Mouse (Mus musculus) natural killer cell, adult 2 months (primary cell): ENCODE results near the gene Fkbp1a.

Experiments used
- DNase-seq, 2 experiments: peaks; one replicate each; pipeline ENCODE4 v3.0.0; 2022; ENCODE audit warnings: low spot score in 2 of 2

Fkbp1a gene

DNA sequence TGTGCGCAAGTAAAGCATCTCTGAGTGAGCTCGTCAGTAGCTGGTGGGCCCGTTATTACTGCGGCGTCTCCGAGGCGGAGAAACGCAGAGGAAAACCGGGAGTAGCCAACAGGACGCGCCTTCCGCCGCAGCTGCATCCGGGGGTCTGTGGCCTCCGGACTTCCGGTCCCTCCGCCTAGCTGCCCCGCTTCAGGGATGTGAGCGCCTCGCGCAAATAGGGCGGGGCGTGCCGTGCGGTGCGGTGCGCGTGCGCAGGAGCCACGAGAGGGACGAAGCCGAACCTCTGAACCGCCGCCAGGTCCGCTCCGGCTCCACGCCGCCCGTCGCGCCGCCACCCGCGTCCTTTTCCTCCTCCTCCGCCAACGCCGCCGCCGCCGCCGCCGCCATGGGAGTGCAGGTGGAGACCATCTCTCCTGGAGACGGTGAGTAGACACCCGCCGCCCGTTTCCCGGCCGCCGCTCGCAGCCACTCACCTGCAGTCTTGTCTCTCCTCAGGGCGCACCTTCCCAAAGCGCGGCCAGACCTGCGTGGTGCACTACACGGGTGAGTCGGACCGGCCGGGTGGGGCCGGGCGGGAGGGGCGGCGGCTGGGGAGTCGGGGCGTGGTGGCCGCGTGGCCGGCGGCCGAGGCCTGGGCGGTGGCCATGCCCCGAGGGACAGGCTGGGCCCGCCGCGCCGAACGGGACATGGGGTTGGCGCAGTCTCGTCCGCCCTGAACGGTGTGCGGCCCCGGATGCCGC, at the start of gene Fkbp1a:
TSS of gene Fkbp1a (plus strand) at position 161 of the 740 bp plus-strand sequence.
- peak; percentile 88 to 92 for DNase-seq

DNA sequence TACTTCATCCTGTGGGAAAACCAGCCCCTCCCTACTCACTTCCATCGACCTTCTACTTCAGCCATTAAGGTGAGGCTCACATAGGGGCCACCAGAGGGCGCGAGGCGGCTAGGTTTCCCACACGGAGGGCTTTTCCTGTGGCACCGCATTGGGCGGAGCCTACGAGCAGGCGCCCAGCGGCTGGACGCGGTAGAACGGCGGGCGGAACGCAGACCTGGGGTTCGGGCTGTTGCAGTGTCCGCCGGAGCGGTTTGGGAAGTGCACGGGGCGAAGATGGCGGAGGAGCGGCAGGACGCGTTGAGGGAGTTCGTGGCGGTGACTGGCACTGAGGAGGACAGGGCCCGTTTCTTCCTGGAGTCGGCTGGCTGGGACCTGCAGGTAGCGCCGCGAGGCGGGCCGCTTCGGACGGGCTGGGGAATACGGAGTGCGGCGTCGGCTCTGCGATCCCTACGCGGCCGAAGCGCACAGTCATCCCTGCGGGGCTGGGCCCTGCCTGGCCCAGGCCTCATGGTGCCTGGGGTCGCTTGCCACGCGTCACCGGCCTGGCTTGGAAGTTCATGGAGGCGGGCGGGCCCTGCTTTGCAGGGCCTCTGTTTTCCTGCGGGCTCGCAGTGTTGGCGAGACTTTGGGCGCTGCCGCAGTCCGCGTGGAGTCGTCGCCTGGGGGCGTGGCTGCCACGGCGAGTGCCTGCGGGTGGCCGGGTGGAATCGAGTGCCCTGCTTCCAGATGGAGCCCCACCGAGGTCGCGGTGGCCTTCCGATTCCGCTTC, 48.1 kb upstream of the Fkbp1a start, which contains the start of gene Nsfl1c:
TSS of gene Nsfl1c (plus strand) at position 148 of the 769 bp plus-strand sequence.
- peak; percentile 92 to 94 for DNase-seq

DNA sequence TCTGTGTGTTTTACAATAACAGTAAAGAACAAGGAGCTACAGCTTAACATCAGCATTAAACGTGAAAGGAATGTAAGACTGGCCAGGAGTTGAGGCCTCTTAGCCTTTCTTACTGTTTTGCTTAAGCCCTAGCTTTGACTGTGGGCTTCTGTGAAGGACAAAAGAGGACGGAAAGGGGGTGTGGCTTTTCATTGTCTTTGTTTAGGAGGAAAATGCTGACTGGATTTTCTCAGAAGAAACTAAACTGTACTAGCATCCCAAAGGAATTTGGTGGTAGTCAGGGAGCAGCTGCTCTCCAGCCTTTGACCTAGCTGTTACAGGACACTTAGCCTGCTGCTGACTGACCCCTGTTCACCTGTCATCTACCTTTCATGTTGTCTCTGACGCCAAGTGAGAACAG, 43.9 kb upstream of the Fkbp1a start:
- DNase-seq: no peak

DNA sequence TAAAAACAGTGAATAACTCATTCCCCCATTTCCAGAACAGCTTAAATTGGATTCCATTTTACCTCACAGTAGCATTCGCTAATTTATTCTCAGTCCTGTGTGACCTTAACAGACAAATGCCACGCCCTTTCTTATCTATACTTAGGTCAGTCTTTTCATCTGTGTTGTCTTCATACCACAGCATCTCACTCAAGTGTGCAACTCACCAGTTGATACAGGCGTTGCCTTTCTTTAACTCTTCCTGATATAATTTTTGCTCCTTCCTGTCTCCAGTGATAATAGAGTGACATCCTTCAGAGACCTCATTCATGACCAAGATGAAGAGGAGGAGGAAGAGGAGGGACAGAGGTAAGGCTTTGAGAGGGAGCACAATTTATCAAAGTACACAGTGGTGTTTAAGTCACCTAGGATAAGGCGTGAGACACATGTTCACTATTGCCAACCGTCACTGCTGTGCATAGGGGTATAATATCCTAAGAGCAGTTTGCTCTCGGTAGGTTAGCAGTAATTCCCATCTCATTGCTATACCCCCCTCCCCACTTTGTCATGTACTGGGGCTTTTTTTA, 41.8 kb upstream of the Fkbp1a start:
- DNase-seq: no peak

DNA sequence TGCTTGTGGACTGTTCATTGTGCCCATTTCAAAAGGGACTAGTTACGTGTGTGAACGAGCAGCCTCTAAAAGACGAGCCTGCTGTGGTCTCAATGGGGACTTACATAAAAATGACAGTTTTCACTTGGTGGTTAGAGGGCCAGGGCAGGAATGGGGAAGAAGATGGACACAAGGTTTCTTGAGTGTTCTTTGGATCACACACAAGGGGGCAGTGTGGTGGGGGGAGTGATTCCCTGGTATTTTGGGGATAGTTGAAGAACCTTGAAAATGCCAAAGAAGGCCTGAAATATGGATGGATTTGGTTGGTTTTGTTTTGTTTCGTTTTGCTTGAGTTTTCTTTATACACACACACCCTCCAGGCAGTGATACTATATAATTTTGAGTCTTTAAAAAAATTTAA, 38.1 kb upstream of the Fkbp1a start:
- DNase-seq: no peak

DNA sequence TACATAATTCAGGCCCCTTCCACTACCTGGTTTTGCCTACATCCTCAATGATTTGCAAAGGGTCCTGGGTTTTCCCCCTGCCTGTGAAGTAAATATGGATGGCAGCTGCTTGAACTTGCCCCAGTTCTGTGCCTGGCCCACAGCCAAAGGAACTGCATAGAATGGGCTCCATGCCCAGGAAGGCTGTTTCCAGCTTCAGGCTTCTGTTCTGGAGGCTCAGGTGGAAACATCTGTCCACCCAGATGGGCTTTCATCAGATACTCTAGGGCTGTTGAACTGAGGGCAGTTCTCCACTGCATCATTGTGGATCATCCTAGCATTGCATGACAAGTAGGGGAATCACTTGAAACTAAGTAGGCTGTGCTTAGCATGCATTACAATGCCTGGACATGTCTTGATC, 30.1 kb upstream of the Fkbp1a start:
- DNase-seq: no peak

DNA sequence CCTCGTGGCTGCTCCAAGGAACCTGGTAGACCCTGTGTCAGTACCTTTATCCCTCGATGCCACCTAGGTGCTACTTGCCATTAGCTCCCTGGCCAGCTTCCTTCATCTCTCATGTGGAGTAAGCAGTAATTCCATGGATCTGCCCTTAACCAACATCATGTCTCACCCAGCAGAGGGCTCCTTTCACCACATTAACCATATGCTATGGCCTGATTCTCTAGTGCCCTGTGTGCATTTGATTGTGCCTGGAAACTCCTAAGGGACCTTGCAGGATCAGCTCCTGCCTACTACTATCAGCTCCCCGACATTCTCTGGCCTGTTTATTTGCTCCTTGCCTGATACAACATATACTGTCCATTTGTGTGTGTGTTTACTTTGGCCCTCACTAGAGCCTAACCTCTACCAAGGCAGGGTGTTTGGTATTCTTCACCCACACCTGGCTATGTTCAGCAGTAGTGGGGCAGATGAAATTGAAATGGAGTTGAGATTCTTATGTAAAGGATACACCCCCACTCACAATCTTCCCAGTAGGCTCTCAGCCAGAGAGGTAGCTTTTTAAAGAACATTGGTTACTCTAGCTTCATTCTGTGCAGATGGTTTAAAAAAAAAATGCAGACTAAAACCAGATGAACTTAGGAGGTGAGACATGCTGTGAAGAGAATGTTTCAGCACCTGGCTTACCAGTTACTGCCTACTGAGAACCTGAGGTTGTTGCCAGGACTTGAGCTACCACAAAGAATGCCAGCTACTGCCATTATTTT, 28.6 kb upstream of the Fkbp1a start:
- DNase-seq: no peak

DNA sequence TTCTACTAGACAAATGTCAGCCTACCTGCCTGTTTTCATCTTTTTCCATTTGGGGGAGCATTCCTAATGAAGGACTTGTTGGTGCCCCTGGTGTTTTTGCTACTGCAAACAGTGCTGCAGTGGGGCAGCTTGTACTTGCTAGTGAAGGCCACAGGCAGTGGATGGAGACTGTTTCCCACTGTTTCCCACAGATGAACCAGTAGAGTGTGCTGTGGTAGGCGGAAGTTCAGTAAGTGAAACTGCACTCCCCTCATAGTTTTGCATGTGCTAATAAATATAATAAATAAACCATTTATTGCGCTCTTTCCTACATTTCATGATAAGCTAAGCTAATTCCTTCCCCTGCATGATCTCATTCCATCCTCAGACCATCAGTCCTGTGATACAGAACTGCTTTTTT, 23.3 kb upstream of the Fkbp1a start:
- no peak for DNase-seq

DNA sequence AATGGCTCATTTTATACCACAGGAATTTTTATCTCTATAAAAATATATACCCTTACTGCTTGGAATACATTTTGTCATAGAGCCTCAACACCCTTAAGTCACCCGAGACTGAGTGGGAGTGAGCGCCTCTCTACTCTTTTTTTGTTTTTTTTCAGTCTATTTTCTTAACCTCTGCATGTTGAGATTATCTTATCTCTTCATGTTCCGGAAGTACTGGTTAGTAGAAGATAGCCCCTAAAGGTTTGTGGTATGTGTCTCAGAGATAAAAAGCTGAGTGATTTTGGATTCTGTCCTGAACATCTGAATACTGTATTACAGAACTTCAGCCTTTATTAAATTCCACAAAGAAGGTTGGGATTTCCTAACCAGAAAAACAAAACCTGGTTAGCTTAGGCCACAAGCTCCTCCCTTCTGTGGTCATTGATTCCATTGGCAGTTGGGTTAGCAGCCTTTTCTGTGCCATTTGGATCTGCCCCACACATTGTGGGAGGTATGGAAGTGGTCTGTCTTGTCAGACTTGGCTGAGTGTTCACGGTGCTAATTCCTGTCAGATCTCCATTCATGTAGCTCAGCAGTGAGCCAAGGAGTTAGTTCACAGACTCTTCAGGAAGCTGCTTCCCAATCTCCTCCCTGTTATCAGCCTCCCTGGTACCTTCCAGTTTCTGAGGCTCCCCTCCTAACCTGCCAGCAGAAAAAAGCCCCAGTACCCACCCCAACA, 17.8 kb upstream of the Fkbp1a start:
- no peak for DNase-seq

DNA sequence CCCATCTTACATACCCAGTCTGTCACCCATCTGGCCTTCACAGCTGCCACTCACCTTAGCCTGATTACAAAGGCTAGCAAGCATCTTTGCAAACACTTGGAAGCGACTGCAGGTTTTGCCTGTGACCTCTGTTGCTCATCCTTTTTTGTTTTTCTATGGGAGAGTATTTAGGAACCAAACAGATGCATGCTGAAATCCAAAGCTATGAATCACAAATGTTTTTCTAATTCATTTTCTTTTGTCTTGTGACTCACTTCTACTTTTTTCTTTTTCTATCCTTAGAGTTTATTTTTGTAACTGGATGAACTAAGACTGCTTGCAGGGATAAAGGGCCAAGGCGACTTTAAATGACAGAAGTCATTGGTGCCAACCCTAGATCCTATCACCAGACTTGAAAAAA, 16.8 kb upstream of the Fkbp1a start:
- no peak for DNase-seq

DNA sequence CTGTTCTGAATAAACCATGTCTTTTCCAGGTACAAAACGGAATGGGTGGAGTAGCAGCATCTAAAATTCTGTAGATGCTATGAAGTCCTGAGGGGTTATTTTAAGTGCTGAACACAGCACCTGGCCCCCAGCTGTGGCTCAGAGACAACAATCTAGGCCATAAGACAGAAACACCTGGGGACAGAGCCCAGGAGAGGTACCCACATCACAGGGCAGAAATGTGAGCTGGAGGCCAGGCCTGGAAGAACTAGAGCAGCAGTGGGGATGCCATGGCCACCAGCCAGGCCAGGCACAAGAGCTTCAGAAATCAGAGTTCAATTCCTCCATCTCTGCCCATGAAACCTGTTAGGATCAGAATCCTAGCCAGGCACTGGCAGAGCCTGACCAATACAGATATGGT, 14.2 kb upstream of the Fkbp1a start:
- no peak for DNase-seq

DNA sequence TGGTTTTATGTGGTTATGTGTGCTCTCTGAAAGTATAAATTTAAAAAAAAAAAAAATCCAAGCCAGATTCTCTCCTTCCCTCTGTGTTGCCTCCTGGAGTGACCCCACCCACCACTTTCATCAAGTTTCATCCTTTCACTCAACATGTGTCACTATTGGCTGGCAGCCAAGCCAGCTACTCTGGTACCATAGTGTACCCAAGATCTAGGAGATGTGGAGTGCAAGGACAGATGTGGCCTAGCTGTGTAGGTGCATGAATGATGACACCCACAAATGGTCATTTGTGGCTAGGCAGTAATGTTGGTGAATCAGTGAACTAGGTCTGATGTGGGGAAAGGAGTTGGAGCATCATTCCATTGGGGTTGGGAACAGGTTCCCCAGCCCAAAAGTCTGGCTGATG, 13.1 kb upstream of the Fkbp1a start:
- no peak for DNase-seq

DNA sequence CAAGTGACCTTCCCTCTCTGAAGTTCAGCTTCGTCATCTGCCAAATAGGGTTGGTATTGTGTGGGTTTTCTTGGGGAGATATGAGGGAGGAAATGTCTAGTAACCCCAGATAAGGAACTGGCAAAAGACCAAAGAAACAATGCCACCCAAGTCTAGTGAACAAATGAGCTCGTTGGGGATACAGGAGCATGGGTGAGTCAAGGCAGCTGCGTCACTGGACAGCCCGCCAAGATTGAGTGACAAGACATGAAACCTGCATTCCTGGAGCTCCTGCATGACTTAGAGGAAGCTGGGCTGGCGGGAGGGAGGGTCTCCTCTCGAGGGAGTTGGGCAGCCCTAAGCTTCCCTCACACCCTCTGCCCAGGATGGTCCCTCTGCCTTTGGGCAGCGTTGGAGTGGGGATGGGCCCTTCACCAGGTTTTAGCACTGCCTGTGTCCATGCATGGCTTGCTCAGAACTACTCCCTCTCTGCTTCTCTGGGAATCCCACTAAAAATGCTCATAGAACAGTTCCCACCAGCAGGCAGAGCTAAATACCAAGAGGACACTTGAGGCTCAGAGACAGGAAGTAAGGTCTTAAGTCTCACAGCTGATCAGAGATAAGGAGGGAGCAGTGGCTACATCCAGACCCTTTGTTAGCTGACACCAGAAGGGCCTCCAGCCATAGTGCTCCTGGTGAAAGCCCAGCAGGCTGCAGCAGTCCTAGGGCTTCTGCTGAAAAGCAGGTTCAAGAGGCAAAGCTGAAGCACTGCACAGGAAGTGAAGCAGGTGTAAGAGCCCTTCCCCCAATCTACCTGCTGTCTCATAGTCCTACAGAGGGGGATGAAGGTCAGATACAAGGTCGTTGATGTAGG, 11.7 kb upstream of the Fkbp1a start:
- DNase-seq: no peak

DNA sequence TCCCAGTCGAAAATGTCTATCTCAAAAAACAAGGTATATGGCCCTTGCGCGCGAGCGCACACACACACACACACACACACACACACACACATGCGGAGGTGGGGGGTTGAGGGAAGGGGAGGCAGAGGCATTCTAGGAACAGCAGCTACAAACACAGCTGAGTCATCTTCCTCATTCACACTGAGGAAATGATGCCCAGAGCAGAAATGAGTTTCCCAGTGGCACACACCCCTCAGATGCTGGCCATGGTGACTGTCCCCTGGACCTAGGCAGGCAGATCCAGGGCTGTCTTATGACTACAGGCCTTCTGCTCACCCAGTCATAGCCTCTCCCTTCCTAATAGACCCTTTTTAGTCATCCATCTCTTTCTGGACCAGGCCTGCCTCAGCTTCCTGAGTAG, 8.7 kb upstream of the Fkbp1a start:
- no peak for DNase-seq

DNA sequence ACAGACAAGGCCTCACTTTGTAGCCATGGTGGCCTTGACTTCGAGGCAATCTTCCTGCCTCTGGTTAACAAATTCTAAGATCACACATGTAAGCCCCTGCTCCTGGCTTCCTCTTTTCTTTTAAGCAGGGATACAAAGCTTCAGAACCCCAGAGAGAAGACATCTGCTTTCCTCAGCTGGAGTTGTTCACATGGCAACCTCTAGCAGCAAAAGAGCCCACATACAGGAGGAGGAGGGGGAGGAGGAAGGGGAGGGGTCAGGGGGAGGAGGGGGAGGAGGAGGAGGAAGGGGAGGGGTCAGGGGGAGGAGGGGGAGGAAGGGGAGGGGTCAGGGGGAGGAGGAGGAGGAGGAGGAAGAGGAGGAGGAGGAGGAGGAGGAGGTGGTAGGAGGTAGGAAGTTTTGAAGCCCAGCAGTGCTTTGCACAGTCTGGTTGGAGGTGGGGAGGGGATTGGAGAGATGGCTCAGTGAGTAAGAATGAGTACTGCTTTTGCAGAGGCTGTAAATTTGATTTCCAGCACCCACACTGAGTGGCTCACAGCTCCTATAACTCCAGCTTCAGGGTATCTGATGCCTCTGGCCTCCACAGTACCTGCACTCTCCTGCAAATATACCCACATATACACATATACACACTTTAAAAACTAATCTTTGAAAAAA, 6.2 kb upstream of the Fkbp1a start:
- DNase-seq: no peak

DNA sequence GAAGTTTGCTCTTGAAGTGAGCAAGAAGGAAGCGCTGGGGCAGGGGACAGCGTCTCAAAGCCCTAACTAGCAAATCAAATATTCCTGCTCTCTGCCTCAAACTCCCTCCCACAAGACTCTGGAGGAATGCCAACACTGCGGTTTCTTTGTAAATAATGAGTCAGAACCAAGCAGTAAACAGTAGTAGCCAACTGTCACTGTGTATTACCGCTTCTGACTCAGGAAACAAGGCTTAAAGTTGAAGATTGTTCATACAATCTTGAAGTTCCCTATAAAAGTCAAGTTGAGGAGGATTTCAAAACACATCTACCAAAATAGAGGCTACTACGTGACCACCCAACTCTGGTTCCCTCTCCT, 5.7 kb upstream of the Fkbp1a start:
- DNase-seq: peak; percentile 13 to 22

DNA sequence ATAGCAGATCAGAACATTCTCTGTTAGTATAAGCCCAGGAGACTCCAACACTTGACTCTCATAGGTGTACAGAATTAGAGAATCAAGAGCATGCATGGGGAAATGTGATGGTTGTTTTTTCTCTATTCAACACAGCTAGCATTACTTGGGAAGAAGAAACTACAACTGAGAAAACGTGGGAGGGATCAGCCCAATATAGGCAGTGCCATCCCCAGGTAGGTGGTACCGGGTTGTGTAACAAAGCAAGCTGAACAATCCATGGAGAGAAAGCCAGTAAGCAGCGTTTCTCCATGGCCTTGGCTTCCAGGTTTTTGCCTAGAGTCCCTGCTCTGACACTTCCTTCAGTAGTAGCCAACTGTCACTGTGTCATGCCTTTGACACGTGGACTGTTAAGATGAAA, 3.6 kb upstream of the Fkbp1a start:
- DNase-seq: no peak

DNA sequence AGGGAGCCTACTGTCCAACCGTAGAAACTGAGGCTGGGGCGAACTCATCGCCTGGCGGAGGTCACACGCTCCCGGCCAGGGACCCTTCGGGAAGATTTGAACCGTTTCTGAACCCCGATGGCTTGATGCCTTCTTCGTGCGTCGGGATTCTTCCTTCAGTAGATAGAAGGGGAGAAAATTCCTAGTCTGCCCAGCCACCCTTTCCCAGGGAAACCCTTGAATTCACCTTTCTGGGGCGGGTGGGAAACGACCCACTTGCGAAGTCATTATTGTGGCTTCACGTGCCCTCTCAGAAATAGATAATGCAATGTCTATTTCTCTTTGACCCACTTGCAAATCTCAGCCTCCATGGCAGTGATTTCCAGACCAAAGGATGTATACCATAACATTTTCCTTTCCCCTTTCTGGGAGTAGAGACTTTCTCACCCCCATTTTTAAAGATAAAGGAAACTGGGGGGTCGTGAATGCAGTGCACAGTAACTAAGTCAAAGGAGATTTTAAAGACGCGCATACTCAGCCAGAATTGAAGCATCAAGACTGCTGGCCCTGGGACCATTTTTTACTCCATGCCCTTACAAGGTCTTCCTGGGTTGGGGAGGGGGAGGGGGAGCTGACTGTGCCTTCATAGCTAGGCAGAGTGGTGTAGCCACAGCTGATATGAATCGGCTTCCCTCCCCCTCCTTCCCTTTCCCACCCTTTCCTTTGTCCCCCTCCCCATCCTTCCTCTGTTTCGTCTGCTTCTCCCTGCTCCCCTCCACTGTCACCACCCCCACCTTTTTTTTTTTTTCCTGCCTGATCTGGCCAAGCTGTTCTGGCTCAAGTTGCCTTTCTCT, 996 bp downstream of the Fkbp1a start:
- no peak for DNase-seq

DNA sequence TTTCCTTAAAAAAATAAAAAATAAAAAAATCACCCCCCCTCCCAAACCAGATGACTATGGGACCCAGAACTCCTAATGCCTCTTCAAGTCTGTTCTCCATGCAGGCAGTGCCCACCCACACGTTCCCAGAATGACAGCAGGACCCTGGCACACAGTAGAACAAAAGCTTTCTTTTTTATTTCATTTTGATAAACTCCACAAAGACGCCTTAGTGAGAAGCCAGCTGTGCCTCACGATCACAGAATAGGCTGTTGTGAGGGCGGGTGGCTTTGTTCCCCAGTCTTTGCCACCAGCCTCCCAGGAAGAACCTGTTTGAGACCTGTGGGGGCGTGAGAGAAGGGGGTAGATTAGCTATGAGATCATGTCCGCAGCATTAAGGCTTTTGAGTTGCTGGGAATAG, 2.4 kb downstream of the Fkbp1a start:
- DNase-seq: no peak
